Mouse (Mus musculus): ENCODE data around the gene Heatr3. TPM values are rescaled to one million over a fixed set of nuclear protein-coding genes. Genes with fewer than 3 reads are reported as not detected.

Heatr3 gene
- 23.6 and 26.3 TPM in 2 replicates for polyA plus RNA-seq (2015; fragmentation: Nextera tagmentation; extraction: Ambion mirVana)

GRCm38 (mm10) chr8:88137748-88138484 is at the start of gene Heatr3:
Gene Heatr3 (plus strand): TSS chr8:88137855.

GRCm38 (mm10) chr8:88118456-88119036 is 19.1 kb upstream of the Heatr3 start, which contains the start of gene Cnep1r1:
Gene Cnep1r1 (plus strand): TSS chr8:88118769.

GRCm38 (mm10) chr8:88198945-88199571 is 61.4 kb downstream of the Heatr3 start, which contains the start of gene Tent4b:
Gene Tent4b (plus strand): TSS chr8:88199213.

Other genes with a start within 250 kb of the Heatr3 start
- gene Zfp423, start 178.3 kb upstream of the Heatr3 start, polyA plus RNA-seq (2015; fragmentation: Nextera tagmentation; extraction: Ambion mirVana): 2.6 and 3.7 TPM in 2 replicates
- 35.2 and 37.2 TPM in 2 replicates for gene Cnep1r1, start 19.1 kb upstream of the Heatr3 start, polyA plus RNA-seq (2015; fragmentation: Nextera tagmentation; extraction: Ambion mirVana)
- 5.7 and 5.8 TPM in 2 replicates for gene Tent4b, start 61.4 kb downstream of the Heatr3 start, polyA plus RNA-seq (2015; fragmentation: Nextera tagmentation; extraction: Ambion mirVana)
- gene Adcy7, start 134.5 kb downstream of the Heatr3 start, polyA plus RNA-seq (2015; fragmentation: Nextera tagmentation; extraction: Ambion mirVana): 32.8 and 34.7 TPM in 2 replicates
- 58.0 and 58.3 TPM in 2 replicates for gene Brd7, start 224.3 kb downstream of the Heatr3 start, polyA plus RNA-seq (2015; fragmentation: Nextera tagmentation; extraction: Ambion mirVana)